Mouse (Mus musculus): Measurements from ENCODE around the gene Qsox1.
A peak's percentile ranks its signal among the peaks of the same experiment; 100 is the strongest.

The Qsox1 gene

GRCm38 (mm10) chr1:155747911-155748310 lies 64.8 kb downstream of the Qsox1 start:
- peak in 1 of 2 experiments; percentile 5 for DNase-seq (ENCODE audit: low spot score in 2 of 2)

- DNase-seq (ENCODE audit: low spot score in 2 of 2) = peak in 1 of 2 experiments; percentile 17
Observed at GRCm38 (mm10) chr1:155747011-155747410, 65.7 kb downstream of the Qsox1 start.

- no peak for DNase-seq (ENCODE audit: low spot score in 2 of 2)
Observed at GRCm38 (mm10) chr1:155742411-155743363, 70.0 kb downstream of the Qsox1 start.

GRCm38 (mm10) chr1:155741988-155742387 lies 70.7 kb downstream of the Qsox1 start:
- DNase-seq (ENCODE audit: low spot score in 2 of 2) = no peak

- no peak for DNase-seq (ENCODE audit: low spot score in 2 of 2)
Observed at GRCm38 (mm10) chr1:155741378-155741945, 71.2 kb downstream of the Qsox1 start.

GRCm38 (mm10) chr1:155740622-155741377 lies 71.9 kb downstream of the Qsox1 start:
- DNase-seq (ENCODE audit: low spot score in 2 of 2) = no peak

GRCm38 (mm10) chr1:155737809-155738383 lies 74.8 kb downstream of the Qsox1 start:
- no peak for DNase-seq (ENCODE audit: low spot score in 2 of 2)

GRCm38 (mm10) chr1:155737017-155737808 lies 75.5 kb downstream of the Qsox1 start:
- no peak for DNase-seq (ENCODE audit: low spot score in 2 of 2)

- DNase-seq (ENCODE audit: low spot score in 2 of 2) = no peak
Observed at GRCm38 (mm10) chr1:155736096-155736825, 76.4 kb downstream of the Qsox1 start.

GRCm38 (mm10) chr1:155731156-155731555 lies 81.5 kb downstream of the Qsox1 start:
- DNase-seq (ENCODE audit: low spot score in 2 of 2) = no peak

- DNase-seq (ENCODE audit: low spot score in 2 of 2) = no peak
Observed at GRCm38 (mm10) chr1:155729113-155729795, 83.4 kb downstream of the Qsox1 start.

GRCm38 (mm10) chr1:155727830-155728229 lies 84.9 kb downstream of the Qsox1 start:
- DNase-seq (ENCODE audit: low spot score in 2 of 2) = no peak
